In genomic region chr4:152062390-152063110, GRCm38 (mm10) we compare ENCODE assay signal across 14 mouse cellular contexts. TPM values are rescaled to one million over a fixed set of nuclear protein-coding genes. Genes with fewer than 3 reads are reported as not detected.
A peak's percentile ranks its signal among the peaks of the same experiment; 100 is the strongest.
DNase-seq lines count a peak whose midpoint lies in the region; ATAC-seq lines count a peak whose summit lies in the region.
"Had no signal": no experiment of that assay in that cellular context is flagged by ENCODE, and none has a peak within 500 bp of the region (broad histone marks: within the 10 kb centered on the region; RNA-seq: fewer than 3 reads in every experiment).

No protein-coding gene starts in this region.

- H3K27me3 ChIP-seq in heart, embryonic 10.5 days (ENCODE audit: insufficient read depth, poor library complexity, severe bottlenecking), result no peaks in the 10 kb centered on the region
- H3K27me3 ChIP-seq: heart, embryonic 13.5 days; lung, embryonic 15.5 days; midbrain, embryonic 15.5 days; neural tube, embryonic 15.5 days had no signal

- H3K27ac ChIP-seq in heart, embryonic 10.5 days, result no peak overlapping the region
- H3K27ac ChIP-seq: heart, embryonic 13.5 days; lung, embryonic 15.5 days; midbrain, embryonic 15.5 days; neural tube, embryonic 15.5 days had no signal

- DNase-seq in heart, adult 8-10 months (ENCODE audit: low spot score), result peak; percentile 59
- DNase-seq in heart, embryonic 10.5 days (ENCODE audit: low spot score), result no peak
- DNase-seq in Muller cell, postnatal 12 days (ENCODE audit: inconsistent ontology term), result peak; percentile 60
- DNase-seq in gastrocnemius, postnatal 25 days, result peak; percentile 73
- peak; percentile 70 to 92 for DNase-seq in kidney, postnatal 25 days
- DNase-seq in thymus, postnatal 36 days, result no peak
- DNase-seq in retina, postnatal 1 day, result no peak
- DNase-seq: thymus, postnatal 25 days had no signal

- H3K9me3 ChIP-seq in heart, embryonic 10.5 days, result no peaks in the 10 kb centered on the region
- H3K9me3 ChIP-seq: heart, embryonic 13.5 days; lung, embryonic 15.5 days; midbrain, embryonic 15.5 days; neural tube, embryonic 15.5 days had no signal

- ATAC-seq in megakaryocyte-erythroid progenitor cell, adult 5-6 weeks (replicated peaks; ENCODE audit: low FRiP score, low TSS enrichment, poor library complexity, severe bottlenecking), result no peak
- ATAC-seq: activated CD4-positive, CD25-positive, alpha-beta regulatory T cell, adult 4 months; midbrain, embryonic 15.5 days had no signal

- no peak overlapping the region for H3K4me3 ChIP-seq in heart, embryonic 10.5 days
- H3K4me3 ChIP-seq: heart, embryonic 13.5 days; lung, embryonic 15.5 days; midbrain, embryonic 15.5 days; neural tube, embryonic 15.5 days had no signal

- 81% methylated on average over 9 of the region's 9 CpGs for WGBS in heart, embryonic 10.5 days

- H3K4me1 ChIP-seq in heart, embryonic 10.5 days, result peaks cover 5% of the 10 kb centered on the region; the same call in 1 of the 2 replicates
- H3K4me1 ChIP-seq: lung, embryonic 15.5 days; midbrain, embryonic 15.5 days; neural tube, embryonic 15.5 days had no signal

- H3K36me3 ChIP-seq in heart, embryonic 10.5 days, result peaks cover 41% of the 10 kb centered on the region

RNA-seq across cellular contexts. Expression of gene Plekhg5, which starts 9.7 kb away (rescaled TPM):
- total RNA-seq in heart, adult 8-10 months (2022), result 10 to 100 TPM; 11.9 to 15.0 (median 14.3) TPM
- polyA plus RNA-seq in heart, embryonic 10.5 days (2016; fragmentation: Nextera tagmentation; extraction: Ambion mirVana), result 10.1 and 10.2 TPM in 2 replicates
- total RNA-seq in gastrocnemius, postnatal 25 days (2021), result 1 to 10 TPM; 5.0 to 6.5 TPM
- total RNA-seq in megakaryocyte-erythroid progenitor cell, adult 5-6 weeks (2014; fragmentation: Nextera tagmentation), result 8.9 and 15.6 TPM in 2 replicates
- 6.8 and 7.1 TPM in 2 replicates for total RNA-seq in megakaryocyte-erythroid progenitor cell, adult 5-6 weeks (2017)

RNA-seq across cellular contexts. Expression of gene Nol9, which starts 23.4 kb away (rescaled TPM):
- total RNA-seq in heart, adult 8-10 months (2022), result 10 to 100 TPM in 1 of 4 experiments, 1 to 10 TPM in 3; 8.3 to 10.0 (median 9.4) TPM
- polyA plus RNA-seq in heart, embryonic 10.5 days (2016; fragmentation: Nextera tagmentation; extraction: Ambion mirVana), result 26.5 and 36.9 TPM in 2 replicates
- total RNA-seq in gastrocnemius, postnatal 25 days (2021), result 1 to 10 TPM; 9.6 TPM
- 64.3 and 67.6 TPM in 2 replicates for total RNA-seq in megakaryocyte-erythroid progenitor cell, adult 5-6 weeks (2014; fragmentation: Nextera tagmentation)
- 45.2 and 60.8 TPM in 2 replicates for total RNA-seq in megakaryocyte-erythroid progenitor cell, adult 5-6 weeks (2017)

RNA-seq across cellular contexts. Expression of gene Tas1r1, which starts 24.2 kb away (rescaled TPM):
- total RNA-seq in heart, adult 8-10 months (2022), result not detected
- 0.11 and 0.19 TPM in 2 replicates for polyA plus RNA-seq in heart, embryonic 10.5 days (2016; fragmentation: Nextera tagmentation; extraction: Ambion mirVana)
- under 1 TPM; 0.84 to 0.86 TPM for total RNA-seq in gastrocnemius, postnatal 25 days (2021)
- total RNA-seq in megakaryocyte-erythroid progenitor cell, adult 5-6 weeks (2014; fragmentation: Nextera tagmentation), result 0.74 TPM in 1 of 2 replicates, not detected in the other
- total RNA-seq in megakaryocyte-erythroid progenitor cell, adult 5-6 weeks (2017), result 0.88 TPM in 1 of 2 replicates, not detected in the other
- polyA plus RNA-seq: activated CD4-positive, CD25-positive, alpha-beta regulatory T cell, adult 4 months; heart, embryonic 13.5 days had no signal

RNA-seq across cellular contexts. Expression of gene Zbtb48, which starts 35.1 kb away (rescaled TPM):
- total RNA-seq in heart, adult 8-10 months (2022), result 1 to 10 TPM; 3.8 to 5.7 (median 5.0) TPM
- 16.6 and 21.0 TPM in 2 replicates for polyA plus RNA-seq in heart, embryonic 10.5 days (2016; fragmentation: Nextera tagmentation; extraction: Ambion mirVana)
- total RNA-seq in gastrocnemius, postnatal 25 days (2021), result 1 to 10 TPM; 2.5 TPM
- 6.6 and 27.2 TPM in 2 replicates for total RNA-seq in megakaryocyte-erythroid progenitor cell, adult 5-6 weeks (2014; fragmentation: Nextera tagmentation)
- total RNA-seq in megakaryocyte-erythroid progenitor cell, adult 5-6 weeks (2017), result 7.0 and 10.6 TPM in 2 replicates

RNA-seq across cellular contexts. Expression of gene Tnfrsf25, which starts 53.2 kb away (rescaled TPM):
- total RNA-seq in heart, adult 8-10 months (2022), result 1 to 10 TPM; 1.1 to 3.2 (median 1.8) TPM
- 0.90 and 1.3 TPM in 2 replicates for polyA plus RNA-seq in heart, embryonic 10.5 days (2016; fragmentation: Nextera tagmentation; extraction: Ambion mirVana)
- total RNA-seq in gastrocnemius, postnatal 25 days (2021), result 1 to 10 TPM; 1.2 TPM
- not detected in 2 replicates for total RNA-seq in megakaryocyte-erythroid progenitor cell, adult 5-6 weeks (2014; fragmentation: Nextera tagmentation)
- not detected in 2 replicates for total RNA-seq in megakaryocyte-erythroid progenitor cell, adult 5-6 weeks (2017)

Comparison
In these comparisons a context has a peak if more than half of its experiments do, and no peak if none do; other contexts are left out.
1. DNase-seq: peak in heart, adult 8-10 months (single experiment), Muller cell, postnatal 12 days (single experiment), gastrocnemius, postnatal 25 days (single experiment) and kidney, postnatal 25 days (2 of 2); none in heart, embryonic 10.5 days (single experiment), thymus, postnatal 36 days (0 of 2) and retina, postnatal 1 day (single experiment).
2. RNA of gene Nol9, which starts 23.4 kb away (total RNA-seq): 45.2 to 67.6 TPM in megakaryocyte-erythroid progenitor cell, adult 5-6 weeks; 8.3 to 10.0 TPM in heart, adult 8-10 months and 9.6 TPM in gastrocnemius, postnatal 25 days; every median in the first group is over 4 times any median in the second.